In genomic region chr17:65873156-65873555, GRCm38 (mm10) we compare ENCODE assay signal across 12 mouse cellular contexts.
"Had no signal": no experiment of that assay in that cellular context is flagged by ENCODE, and none has a peak within 500 bp of the region (broad histone marks: within the 10 kb centered on the region; RNA-seq: fewer than 3 reads in every experiment).

No protein-coding gene starts in this region.

- H3K9ac ChIP-seq: heart, embryonic 12.5 days; hindbrain, embryonic 14.5 days; intestine, embryonic 15.5 days; limb, embryonic 12.5 days; liver, embryonic 13.5 days had no signal

- H3K36me3 ChIP-seq: heart, embryonic 12.5 days; hindbrain, embryonic 10.5 days; hindbrain, embryonic 12.5 days; intestine, embryonic 15.5 days; limb, embryonic 10.5 days; limb, embryonic 12.5 days; liver, embryonic 13.5 days had no signal

- H3K27me3 ChIP-seq: heart, embryonic 12.5 days; hindbrain, embryonic 12.5 days; intestine, embryonic 15.5 days; limb, embryonic 12.5 days; liver, embryonic 13.5 days had no signal

- H3K9me3 ChIP-seq: heart, embryonic 12.5 days; hindbrain, embryonic 10.5 days; hindbrain, embryonic 12.5 days; intestine, embryonic 15.5 days; limb, embryonic 10.5 days; liver, embryonic 13.5 days had no signal

- H3K27ac ChIP-seq: heart, adult 2 months; hindbrain, embryonic 12.5 days; hindbrain, embryonic 14.5 days; intestine, embryonic 15.5 days; limb, embryonic 10.5 days; limb, embryonic 12.5 days; liver, embryonic 13.5 days had no signal

- H3K4me2 ChIP-seq: heart, embryonic 12.5 days; hindbrain, embryonic 12.5 days; hindbrain, embryonic 14.5 days; intestine, embryonic 15.5 days; limb, embryonic 12.5 days; liver, embryonic 11.5 days; liver, embryonic 13.5 days had no signal

- H3K4me3 ChIP-seq: heart, adult 2 months; heart, embryonic 12.5 days; hindbrain, embryonic 10.5 days; hindbrain, embryonic 12.5 days; intestine, embryonic 15.5 days; layer of hippocampus, adult 2 months; limb, embryonic 10.5 days; limb, embryonic 12.5 days; liver, embryonic 13.5 days had no signal

- DNase-seq: gastrocnemius, postnatal 36 days had no signal
